8 mouse cellular contexts compared by ENCODE assay signal in the genomic region with DNA sequence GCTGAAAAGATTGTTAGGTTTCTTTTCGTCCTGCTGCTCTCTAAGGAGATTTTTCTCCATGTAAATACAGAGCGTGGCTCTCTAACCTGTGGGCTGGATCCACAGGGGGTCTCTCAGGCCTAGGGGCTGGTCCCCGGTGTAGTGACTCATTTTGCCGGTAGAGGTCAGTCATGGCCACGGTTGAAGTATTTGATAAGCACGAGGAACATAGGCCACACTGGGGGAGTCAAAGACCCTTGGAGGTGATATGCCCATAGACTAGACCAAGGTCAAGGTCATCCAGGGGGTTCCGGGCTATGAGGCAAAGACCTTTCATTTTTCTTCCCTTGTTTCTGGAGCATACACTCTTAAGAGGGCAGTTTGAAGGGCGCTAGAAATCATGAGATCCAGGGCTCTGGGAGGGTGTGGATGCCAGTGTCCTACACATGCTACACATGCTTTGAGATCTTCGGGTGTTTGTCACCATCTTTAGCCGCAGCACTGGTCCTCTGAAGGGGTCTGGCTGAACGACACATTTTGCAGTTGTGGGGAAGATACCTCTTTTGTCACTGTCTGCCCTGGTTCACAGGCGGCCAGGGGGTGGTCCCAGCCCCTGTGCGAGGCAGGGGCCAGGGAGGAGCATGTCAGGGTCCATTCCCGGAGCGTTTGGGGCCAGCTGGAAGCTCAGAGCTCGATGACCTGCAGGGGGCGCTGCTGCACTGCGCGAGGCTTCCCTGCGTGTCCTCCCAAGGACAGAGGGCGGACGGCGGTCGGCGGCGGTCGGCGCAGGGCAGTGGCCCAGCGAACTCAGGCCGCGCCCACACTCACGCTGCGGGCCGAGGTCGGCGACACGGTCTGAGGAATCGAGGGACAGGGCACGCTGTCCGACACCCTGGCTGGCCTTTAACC.
DNase-seq lines count a peak whose midpoint lies in the region; ATAC-seq lines count a peak whose summit lies in the region.

No protein-coding gene starts in this region.

- H3K4me1 ChIP-seq in brown adipose tissue, adult 24 weeks (ENCODE audit: control insufficient read depth, insufficient read depth, insufficient read length, low read length) = 0 out of 2 replicates have a peak, but pooled peaks cover 4% of the 10 kb centered on the region
- 0 out of 2 replicates have a peak, but pooled peaks cover 2% of the 10 kb centered on the region for H3K4me1 ChIP-seq in forebrain, embryonic 11.5 days (replicated peaks; ENCODE audit: control insufficient read depth, insufficient read depth, low read length)
- peaks cover 10% of the 10 kb centered on the region for H3K4me1 ChIP-seq in heart, embryonic 15.5 days (replicated peaks)
- H3K4me1 ChIP-seq in liver, embryonic 12.5 days = peaks cover 6% of the 10 kb centered on the region; the same call in 1 of the 2 replicates
- H3K4me1 ChIP-seq in neural tube, embryonic 11.5 days (ENCODE audit: control insufficient read depth, insufficient read depth, low read length) = peaks cover 6% of the 10 kb centered on the region; the same call in 1 of the 2 replicates
- peaks cover 6% of the 10 kb centered on the region; the same call in 1 of the 2 replicates for H3K4me1 ChIP-seq in stomach, embryonic 16.5 days (ENCODE audit: control insufficient read depth, insufficient read depth, low read length)

- WGBS in forebrain, embryonic 11.5 days = 4% methylated on average over 40 of the region's 40 CpGs
- 4% methylated on average over 40 of the region's 40 CpGs for WGBS in heart, embryonic 15.5 days
- WGBS in liver, embryonic 12.5 days (ENCODE audit: insufficient replicate concordance) = 5% methylated on average over 40 of the region's 40 CpGs
- WGBS in neural tube, embryonic 11.5 days = 3% methylated on average over 40 of the region's 40 CpGs
- 4% methylated on average over 40 of the region's 40 CpGs for WGBS in stomach, embryonic 16.5 days

- peak; percentile 93 for ATAC-seq in forebrain, embryonic 11.5 days (replicated peaks; ENCODE audit: low FRiP score)
- ATAC-seq in heart, embryonic 15.5 days (replicated peaks; ENCODE audit: insufficient number of reproducible peaks, insufficient read depth, low FRiP score, low read depth) = peak; percentile 89
- peak; percentile 72 for ATAC-seq in liver, embryonic 12.5 days
- ATAC-seq in neural tube, embryonic 11.5 days (ENCODE audit: insufficient read depth, low FRiP score, low TSS enrichment) = peak; percentile 95
- peak; percentile 88 for ATAC-seq in stomach, embryonic 16.5 days (ENCODE audit: insufficient read depth, low FRiP score)

- H3K36me3 ChIP-seq in forebrain, embryonic 11.5 days (ENCODE audit: control insufficient read depth, insufficient read depth, low read length) = no peaks in the 10 kb centered on the region
- H3K36me3 ChIP-seq in heart, embryonic 15.5 days = no peaks in the 10 kb centered on the region
- no peaks in the 10 kb centered on the region for H3K36me3 ChIP-seq in liver, embryonic 12.5 days
- H3K36me3 ChIP-seq in neural tube, embryonic 11.5 days (ENCODE audit: control insufficient read depth, insufficient read depth, low read length) = no peaks in the 10 kb centered on the region
- no peaks in the 10 kb centered on the region for H3K36me3 ChIP-seq in stomach, embryonic 16.5 days (ENCODE audit: control insufficient read depth, insufficient read depth, low read length)

- H3K4me3 ChIP-seq in brown adipose tissue, adult 24 weeks (ENCODE audit: insufficient read depth, low read depth, low read length) = peak overlapping the region; percentile 56
- peak overlapping the region; percentile 40 for H3K4me3 ChIP-seq in forebrain, embryonic 11.5 days (ENCODE audit: low read depth, low read length)
- peak overlapping the region; percentile 50 for H3K4me3 ChIP-seq in heart, embryonic 15.5 days
- peak overlapping the region; percentile 30 for H3K4me3 ChIP-seq in liver, embryonic 12.5 days
- peak overlapping the region; percentile 31 for H3K4me3 ChIP-seq in neural tube, embryonic 11.5 days (ENCODE audit: low read depth, low read length)
- peak overlapping the region; percentile 51 for H3K4me3 ChIP-seq in stomach, embryonic 16.5 days (replicated peaks; ENCODE audit: low read length)

- H3K9ac ChIP-seq in forebrain, embryonic 11.5 days (ENCODE audit: low read length) = peak overlapping the region; percentile 52
- peak overlapping the region; percentile 47 for H3K9ac ChIP-seq in heart, embryonic 15.5 days
- H3K9ac ChIP-seq in liver, embryonic 12.5 days = no peak overlapping the region
- H3K9ac ChIP-seq in neural tube, embryonic 11.5 days (ENCODE audit: low read length) = peak overlapping the region; percentile 56
- peak overlapping the region; percentile 66; the same call in 1 of the 2 replicates for H3K9ac ChIP-seq in stomach, embryonic 16.5 days (ENCODE audit: low read length)

- no peaks in the 10 kb centered on the region for H3K27me3 ChIP-seq in forebrain, embryonic 11.5 days (ENCODE audit: control insufficient read depth, insufficient read depth, low read length)
- no peaks in the 10 kb centered on the region for H3K27me3 ChIP-seq in heart, embryonic 15.5 days
- peaks cover 10% of the 10 kb centered on the region for H3K27me3 ChIP-seq in liver, embryonic 12.5 days (replicated peaks)
- no peaks in the 10 kb centered on the region for H3K27me3 ChIP-seq in neural tube, embryonic 11.5 days (ENCODE audit: control insufficient read depth, insufficient read depth, low read length)
- no peaks in the 10 kb centered on the region for H3K27me3 ChIP-seq in stomach, embryonic 16.5 days (ENCODE audit: control insufficient read depth, insufficient read depth, low read length)

- DNase-seq in 416B (ENCODE audit: low read depth) = peak; percentile 14
- DNase-seq in forebrain, embryonic 11.5 days (ENCODE audit: low spot score) = peak; percentile 97
- DNase-seq in kidney, postnatal 14 days = peak; percentile 86
- peak; percentile 94 for DNase-seq in neural tube, embryonic 11.5 days (ENCODE audit: low spot score)

- no peaks in the 10 kb centered on the region for H3K9me3 ChIP-seq in forebrain, embryonic 11.5 days (ENCODE audit: control insufficient read depth, low read length)
- H3K9me3 ChIP-seq in heart, embryonic 15.5 days (replicated peaks) = no peaks in the 10 kb centered on the region
- no peaks in the 10 kb centered on the region for H3K9me3 ChIP-seq in liver, embryonic 12.5 days (replicated peaks)
- H3K9me3 ChIP-seq in neural tube, embryonic 11.5 days (ENCODE audit: control insufficient read depth, low read length) = no peaks in the 10 kb centered on the region
- no peaks in the 10 kb centered on the region for H3K9me3 ChIP-seq in stomach, embryonic 16.5 days (replicated peaks; ENCODE audit: control insufficient read depth, low read length)

- H3K4me2 ChIP-seq in forebrain, embryonic 11.5 days (ENCODE audit: low read depth, low read length, severe bottlenecking) = peak overlapping the region; percentile 79
- peak overlapping the region; percentile 77 for H3K4me2 ChIP-seq in heart, embryonic 15.5 days
- H3K4me2 ChIP-seq in liver, embryonic 12.5 days = peak overlapping the region; percentile 63
- peak overlapping the region; percentile 55 for H3K4me2 ChIP-seq in neural tube, embryonic 11.5 days (ENCODE audit: low read depth)
- peak overlapping the region; percentile 90 for H3K4me2 ChIP-seq in stomach, embryonic 16.5 days (ENCODE audit: low read depth, low read length)

- H3K27ac ChIP-seq in brown adipose tissue, adult 24 weeks (replicated peaks; ENCODE audit: low read depth, low read length) = no peak overlapping the region
- no peak overlapping the region for H3K27ac ChIP-seq in forebrain, embryonic 11.5 days (ENCODE audit: low read depth, low read length)
- H3K27ac ChIP-seq in heart, embryonic 15.5 days = peak overlapping the region; percentile 47; the same call in 1 of the 2 replicates
- H3K27ac ChIP-seq in liver, embryonic 12.5 days = no peak overlapping the region
- no peak overlapping the region for H3K27ac ChIP-seq in neural tube, embryonic 11.5 days (ENCODE audit: low read depth, low read length)
- H3K27ac ChIP-seq in stomach, embryonic 16.5 days (ENCODE audit: low read length) = no peak overlapping the region

Comparison
In these comparisons a context has a peak if more than half of its experiments do, and no peak if none do; other contexts are left out.
1. DNase-seq: peak in every context shown above with its lines; median percentile 97 in forebrain, embryonic 11.5 days; 94 in neural tube, embryonic 11.5 days; 86 in kidney, postnatal 14 days; 14 in 416B.